Mouse (Mus musculus): ENCODE measurements around the gene Hmgcs2.

GRCm38 (mm10) chr3:98343235-98343634 lies 63.0 kb downstream of the Hmgcs2 start:
- TF ChIP-seq ZKSCAN1 (IDR thresholded peaks at IDR 0.05; ENCODE audit: low read depth, low read length), result no peak
- TF ChIP-seq POLR2A (IDR thresholded peaks at IDR 0.05; ENCODE audit: control insufficient read depth in 1 of 2, insufficient read depth in 1 of 2, low read depth in 1 of 2, low read length in 2 of 2, poor library complexity in 1 of 2), result no peak
- no peak for TF ChIP-seq CTCF (IDR thresholded peaks at IDR 0.05 in 2 of 3, conservative IDR thresholded peaks at IDR 0.05 in 1 of 3; ENCODE audit: control insufficient read depth in 1 of 3, insufficient read depth in 1 of 3, low read depth in 2 of 3, low read length in 3 of 3, poor library complexity in 1 of 3, severe bottlenecking in 1 of 3)
- TF ChIP-seq UBTF (IDR thresholded peaks at IDR 0.05; ENCODE audit: borderline replicate concordance, insufficient read depth, low read depth, low read length), result no peak
- no peak for TF ChIP-seq POLR2AphosphoS2 (IDR thresholded peaks at IDR 0.05; ENCODE audit: low read length)
- no peak for TF ChIP-seq ZMIZ1 (IDR thresholded peaks at IDR 0.05; ENCODE audit: low read depth, low read length)
- TF ChIP-seq TBP (IDR thresholded peaks at IDR 0.05; ENCODE audit: low read depth, low read length), result no peak

Data from MEL (cell line).